Mouse (Mus musculus) cerebellum, postnatal 10 days (tissue): ENCODE measurements at regions not wholly inside any gene's neighbourhood (a gene's known extent, or its start where the extent isn't known, plus 50 kb on each side); places are given as distances from the start of the nearest gene placed in this dataset.

ENCODE experiments used
- DNase-seq, 2 experiments: peaks; one replicate each; pipeline ENCODE4 v3.0.0; 2021; ENCODE audit warnings: mixed read lengths in 2 of 2

DNA sequence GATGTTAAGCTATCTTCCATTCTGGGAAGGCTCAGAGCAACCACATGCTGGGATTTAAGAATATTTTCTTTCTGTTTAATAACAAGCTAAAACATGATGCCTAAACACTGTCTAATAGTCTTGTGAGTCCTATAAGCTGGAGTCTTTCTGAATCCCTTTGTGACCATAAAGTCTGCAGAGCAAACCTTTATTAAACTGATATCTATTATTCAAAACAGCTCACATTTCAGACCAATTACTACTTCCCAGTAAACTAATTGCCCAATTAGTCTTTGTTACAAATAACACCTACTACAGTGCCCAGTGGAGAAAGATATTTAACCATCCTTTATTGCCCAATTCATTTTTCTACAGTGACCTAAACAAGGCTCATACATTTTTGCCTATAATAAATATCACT lies 277.7 kb downstream of the Stxbp6 start:
- no peak for DNase-seq

DNA sequence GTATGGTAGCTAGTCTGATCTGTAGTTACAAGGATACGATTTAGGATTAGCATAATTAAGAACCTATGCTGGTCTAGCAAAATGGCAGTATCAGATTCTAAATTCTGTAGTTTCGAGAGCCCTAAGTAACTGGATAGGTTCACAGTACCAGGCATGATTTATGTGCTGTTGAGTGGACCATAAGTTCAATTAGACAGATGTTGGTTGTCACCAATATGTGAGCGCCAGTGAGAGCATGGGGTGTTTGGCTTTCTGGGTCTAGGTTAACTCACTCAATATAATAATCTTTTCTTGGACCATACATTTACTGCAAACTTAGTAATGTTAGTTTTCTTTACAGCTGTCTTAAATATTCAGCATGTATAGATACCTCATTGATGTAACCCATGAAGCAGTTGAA lies 323.8 kb downstream of the Stxbp6 start:
- no peak for DNase-seq

DNA sequence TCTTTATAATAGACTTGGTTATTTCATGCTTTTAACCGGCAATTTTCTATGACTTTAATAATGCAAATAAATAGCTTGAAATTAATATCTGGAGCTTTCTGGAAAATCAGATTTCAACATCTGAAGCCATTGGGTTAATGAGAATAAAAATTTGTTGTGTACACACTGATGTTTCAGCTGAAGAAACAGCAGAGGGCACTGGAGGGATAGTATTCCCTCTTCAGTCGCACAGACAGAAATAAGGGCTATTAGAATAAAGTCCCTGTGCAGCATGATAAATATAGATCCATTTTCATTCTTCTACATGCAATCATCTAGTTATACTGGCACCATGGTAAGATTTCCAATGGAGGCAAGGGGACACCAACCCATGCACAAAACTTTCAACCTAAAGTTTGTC lies 347.7 kb downstream of the Stxbp6 start:
- DNase-seq: peak; percentile 11 to 29
